Mouse (Mus musculus) adrenal gland, postnatal 14 days (tissue): Measurements from ENCODE around the gene Ube4b. TPM values are rescaled to one million over a fixed set of nuclear protein-coding genes. Genes with fewer than 3 reads are reported as not detected.
"Not testable (repeated sequence)": the region's sequence is repeated elsewhere in the genome, so short reads cannot be mapped to it uniquely, and the experiment has no call there.

Experiments used
- DNase-seq: peaks from one replicate; pipeline ENCODE4 v3.0.0; 2021; ENCODE audit warnings: mixed read lengths
- long read RNA-seq, 2 experiments: library from polyadenylated mRNA; stranded (forward); transcript quantifications; one replicate each; pipeline ENCODE4 v2.0.0; 2021
- total RNA-seq: library from RNA; stranded (reverse); gene quantifications from 2 replicates; pipeline ENCODE4 v1.2.3, GENCODE M21; 2021

Ube4b gene
- 63.8 and 78.6 TPM in 2 replicates for total RNA-seq
- long read RNA-seq, experiment 1, full-length matches to known transcripts = 26 of 43 reads
- long read RNA-seq, experiment 1, partial matches to known transcripts = 12 of 43 reads
- long read RNA-seq, experiment 1, other reads (novel, unspliced or antisense) = 5 of 43 reads
- long read RNA-seq, experiment 2, full-length matches to known transcripts = 15 of 23 reads
- long read RNA-seq, experiment 2, partial matches to known transcripts = 1 of 23 reads
- long read RNA-seq, experiment 2, other reads (novel, unspliced or antisense) = 7 of 23 reads

DNA sequence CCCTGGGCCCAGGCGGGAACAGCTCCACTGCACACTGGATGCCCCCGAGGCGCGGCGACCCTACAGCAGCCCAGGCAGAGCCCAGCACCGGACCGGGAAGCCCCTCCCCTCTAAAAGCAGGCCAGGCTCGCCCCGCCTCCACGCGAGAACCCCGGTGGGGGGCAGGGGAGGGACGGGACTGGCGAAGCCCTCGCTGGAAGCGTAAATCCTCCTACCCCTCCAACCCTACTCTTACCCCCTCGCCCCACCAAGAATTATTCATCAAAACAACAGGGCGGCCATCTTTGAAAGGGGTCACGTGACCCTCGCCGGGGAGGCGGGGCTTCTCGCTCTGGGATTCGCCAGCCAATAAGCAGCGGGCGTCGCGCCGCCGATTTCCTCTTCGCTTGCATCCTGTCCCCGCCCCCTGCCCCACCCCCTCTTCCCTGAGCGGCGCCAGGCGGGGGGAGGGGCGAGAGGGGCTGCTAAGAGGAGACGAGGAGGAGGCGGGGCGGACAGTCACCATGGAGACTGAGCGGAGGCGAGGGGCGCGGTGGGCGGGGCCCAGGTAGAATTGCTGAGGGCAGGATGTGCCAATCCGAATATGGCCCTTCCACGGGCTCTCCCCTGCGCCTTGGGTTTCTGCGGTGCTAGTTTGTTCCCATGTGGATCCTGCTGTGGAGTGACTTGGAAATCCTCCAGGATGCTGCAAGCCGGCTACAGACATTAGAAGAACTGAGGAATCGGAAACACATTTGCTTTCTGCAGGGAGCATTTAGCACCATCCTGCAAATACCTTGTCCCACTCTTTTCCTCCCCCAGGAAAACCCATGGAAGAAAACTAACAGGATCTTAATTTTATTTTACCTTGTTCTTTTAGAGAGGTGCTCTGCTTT is at the start of gene Ube4b:
Gene Ube4b (minus strand): TSS at position 425 of the 875 bp plus-strand sequence.
- peak; percentile 98 for DNase-seq

DNA sequence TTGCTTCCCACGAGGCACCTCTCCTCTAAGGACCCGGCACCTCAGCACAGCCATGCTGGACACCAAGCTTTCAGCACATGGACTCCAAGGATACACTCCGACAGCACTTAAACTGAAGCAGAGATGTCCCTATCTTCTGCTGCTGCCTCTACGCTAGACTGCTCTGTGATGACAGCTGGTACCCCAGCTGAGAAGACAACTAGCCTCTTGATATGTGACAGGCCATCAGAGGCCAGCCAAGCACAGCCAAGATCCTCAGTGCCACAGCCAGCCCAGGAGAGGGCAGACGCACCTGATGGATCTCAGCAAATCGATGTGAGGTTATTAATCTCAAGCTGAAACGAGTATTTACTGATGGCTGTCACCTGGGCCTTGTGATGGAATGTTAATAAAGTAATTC is 48.5 kb upstream of the Ube4b start:
- DNase-seq = no peak

DNA sequence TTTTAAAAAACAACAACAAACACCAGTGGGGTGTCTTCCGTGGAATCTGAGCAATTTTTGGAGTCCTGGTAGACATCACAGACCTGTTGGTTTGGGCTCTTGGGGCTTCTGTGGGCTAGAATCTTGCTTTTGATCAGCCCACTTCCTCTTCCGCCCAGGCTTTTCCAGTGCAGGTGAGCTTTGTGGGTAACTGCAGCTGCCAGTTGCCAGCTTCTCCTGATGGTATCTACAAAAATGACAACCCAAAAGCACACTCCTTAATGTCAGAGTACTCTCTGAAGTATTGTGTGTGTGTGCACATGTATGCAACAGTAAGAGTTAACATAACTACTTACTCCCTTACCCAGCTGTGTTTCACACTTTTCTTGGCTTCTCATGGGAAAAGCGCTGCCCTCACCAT is 43.0 kb upstream of the Ube4b start:
- DNase-seq = no peak

DNA sequence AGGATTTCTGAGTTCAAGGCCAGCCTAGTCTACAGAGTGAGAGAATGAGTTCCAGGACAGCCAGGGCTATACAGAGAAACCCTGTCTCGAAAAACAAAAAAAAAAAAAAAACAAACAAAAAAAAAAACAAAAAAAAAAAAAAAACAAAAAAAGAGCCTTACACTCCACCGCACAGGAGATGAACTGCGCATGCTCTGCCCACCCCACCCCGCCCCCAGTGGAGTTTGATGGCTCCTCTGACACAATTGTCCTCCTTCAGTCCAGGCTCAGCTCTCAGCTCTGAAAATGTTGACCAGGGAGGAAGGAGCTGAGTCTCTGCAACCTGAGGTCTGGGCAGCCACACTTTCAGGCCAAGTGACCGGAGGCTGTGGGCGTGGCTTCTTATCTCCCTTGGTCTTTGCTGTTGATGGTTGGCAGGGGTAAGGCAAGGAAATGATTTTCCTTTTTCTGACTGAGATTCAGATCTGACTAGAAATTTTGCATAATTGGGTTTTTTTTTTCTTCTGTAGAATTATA is 36.9 kb upstream of the Ube4b start:
- no peak for DNase-seq

DNA sequence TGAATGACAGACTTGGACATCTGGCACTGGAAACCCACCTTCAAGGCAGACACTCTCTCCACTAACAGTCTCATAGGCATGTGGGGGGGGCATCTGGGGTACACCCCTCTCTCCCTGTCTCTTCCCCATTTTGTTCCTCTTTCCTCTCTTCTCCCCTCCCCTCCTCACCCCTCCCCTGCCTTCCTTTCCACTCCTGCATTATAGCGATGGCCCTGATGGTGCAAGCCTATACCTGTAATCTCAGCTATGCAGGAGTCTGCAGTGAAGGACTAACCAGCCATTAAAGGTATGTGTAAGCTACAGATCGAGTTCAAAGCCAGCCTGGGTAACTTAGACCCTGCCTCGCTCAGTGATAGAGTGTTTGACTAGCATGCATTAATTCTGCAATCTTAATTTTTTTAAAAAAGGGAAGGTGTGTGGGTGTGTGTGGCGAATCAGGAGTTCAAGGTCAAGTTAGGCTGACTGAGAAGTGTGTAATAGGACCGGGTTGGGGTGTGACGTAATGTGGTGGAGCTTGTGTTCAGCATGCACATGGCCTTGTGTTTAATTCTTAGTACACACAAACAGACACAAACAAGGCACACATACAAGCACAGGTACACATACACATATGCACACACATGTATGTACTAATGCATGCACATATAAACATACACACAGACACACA is 35.9 kb upstream of the Ube4b start:
- no peak for DNase-seq

DNA sequence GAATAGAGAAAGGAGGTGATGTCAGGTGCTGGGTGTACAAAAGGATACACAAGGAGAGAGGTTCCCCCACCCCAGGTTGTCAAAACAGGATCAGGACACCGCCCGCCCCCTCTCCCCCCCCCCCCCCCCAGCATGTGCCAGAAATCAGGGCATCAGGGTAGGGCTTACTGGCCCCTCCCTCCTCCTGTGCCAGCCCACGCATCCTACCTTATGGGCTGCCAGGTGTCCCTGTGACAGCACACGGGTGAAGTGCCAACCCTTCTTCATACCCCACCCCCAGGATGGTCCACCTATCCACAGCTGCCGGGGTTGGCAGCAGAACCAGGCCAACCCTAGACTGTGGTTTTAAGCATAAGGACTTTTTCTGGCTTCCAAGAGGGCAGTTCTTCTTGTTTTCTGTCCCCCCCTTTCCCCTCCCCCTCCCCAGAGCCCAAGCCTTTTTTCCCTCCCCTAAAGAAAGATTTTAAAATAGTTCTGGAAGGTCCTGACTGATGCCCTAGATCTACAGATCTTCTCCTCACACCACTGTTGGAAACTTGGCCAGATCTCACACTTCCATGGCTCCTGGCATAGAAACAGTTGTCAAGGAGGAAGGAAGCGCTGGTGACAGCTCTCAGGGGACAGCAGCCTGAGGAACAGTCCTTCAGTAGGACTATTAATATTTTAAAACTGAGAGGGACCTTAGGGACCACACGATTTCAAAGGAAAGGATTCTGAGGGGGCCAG is 35.2 kb upstream of the Ube4b start:
- no peak for DNase-seq

DNA sequence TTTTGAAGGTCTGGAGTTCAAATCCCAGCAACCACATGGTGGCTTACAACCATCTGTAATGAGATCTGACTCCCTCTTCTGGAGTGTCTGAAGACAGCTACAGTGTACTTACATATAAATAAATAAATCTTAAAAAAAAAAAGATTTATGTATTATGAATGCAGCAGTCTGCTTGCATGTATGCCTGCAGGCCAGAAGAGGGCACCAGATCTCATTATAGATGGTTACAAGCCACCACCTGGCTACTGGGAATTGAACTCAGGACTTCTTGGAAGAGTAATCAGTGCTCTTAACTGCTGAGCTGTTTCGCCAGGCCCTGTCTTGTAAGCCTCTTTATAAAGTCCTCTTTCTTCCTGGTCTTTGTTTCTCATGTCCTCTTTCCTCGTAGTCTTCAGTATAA is 33.9 kb upstream of the Ube4b start:
- DNase-seq = not testable (repeated sequence)

DNA sequence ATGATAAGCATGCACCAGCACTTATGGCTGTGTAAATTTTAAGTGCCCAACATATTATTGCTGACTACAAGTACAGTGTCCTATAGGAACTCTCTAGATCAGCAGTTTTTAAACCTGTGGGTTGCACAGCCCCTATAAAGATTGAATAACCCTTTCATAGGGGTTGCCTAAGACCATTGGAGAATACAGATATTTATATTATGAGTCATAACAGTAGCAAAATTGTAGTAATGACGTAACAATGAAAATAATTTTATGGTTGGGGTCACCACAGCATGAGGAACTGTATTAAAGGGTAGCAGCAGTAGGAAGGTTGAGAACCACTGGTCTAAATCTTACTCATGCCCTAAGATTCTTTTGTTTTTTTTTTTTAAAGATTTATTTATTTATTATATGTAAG is 32.9 kb upstream of the Ube4b start:
- DNase-seq = no peak

DNA sequence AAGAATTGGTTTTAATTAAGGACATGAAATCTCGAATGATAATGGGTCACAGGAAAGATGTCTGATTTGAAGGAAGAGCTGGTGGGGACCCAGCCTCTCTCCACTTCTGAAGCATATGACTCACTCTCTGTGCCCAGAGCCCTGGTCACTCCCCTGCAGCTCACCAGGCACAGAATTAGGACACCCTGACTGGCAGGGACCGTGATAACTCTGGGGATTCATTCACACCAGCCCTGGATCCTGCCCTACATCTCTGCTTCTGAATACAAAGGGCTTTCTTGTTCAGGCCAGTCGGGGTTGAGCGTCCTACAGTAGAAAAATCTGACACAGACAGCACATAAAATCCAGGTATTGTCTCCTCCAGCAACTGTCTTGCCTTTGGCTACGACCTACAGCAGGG is 32.0 kb upstream of the Ube4b start:
- peak; percentile 47 for DNase-seq

DNA sequence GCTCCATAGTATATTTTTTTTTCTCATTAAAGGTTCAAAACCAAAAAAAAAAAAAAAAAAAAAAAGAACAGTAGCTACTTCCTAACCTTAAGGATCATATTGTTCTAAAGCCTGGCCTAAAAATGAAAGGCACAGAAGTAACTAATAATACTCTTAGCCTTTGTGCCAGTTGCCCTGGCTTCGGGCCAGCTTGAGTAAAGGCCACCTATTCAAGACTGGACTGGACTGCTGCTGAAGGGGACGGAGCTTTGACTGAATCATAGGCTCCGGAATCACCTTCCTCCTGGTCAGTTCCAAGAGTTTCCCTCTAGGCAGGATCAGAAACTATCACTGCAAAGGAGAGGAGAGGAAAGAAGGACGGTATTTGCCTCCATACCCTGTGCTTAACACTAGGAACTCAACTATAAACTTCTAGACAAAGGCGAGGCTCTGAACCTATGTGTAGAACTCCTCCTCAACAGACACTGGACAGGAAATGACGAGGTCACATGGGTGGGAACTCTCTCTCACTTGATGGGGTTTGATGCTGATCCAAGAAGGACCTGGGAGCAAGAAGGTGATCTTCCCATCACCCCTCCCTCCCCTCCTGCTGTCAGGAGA is 31.4 kb upstream of the Ube4b start:
- peak; percentile 82 for DNase-seq

DNA sequence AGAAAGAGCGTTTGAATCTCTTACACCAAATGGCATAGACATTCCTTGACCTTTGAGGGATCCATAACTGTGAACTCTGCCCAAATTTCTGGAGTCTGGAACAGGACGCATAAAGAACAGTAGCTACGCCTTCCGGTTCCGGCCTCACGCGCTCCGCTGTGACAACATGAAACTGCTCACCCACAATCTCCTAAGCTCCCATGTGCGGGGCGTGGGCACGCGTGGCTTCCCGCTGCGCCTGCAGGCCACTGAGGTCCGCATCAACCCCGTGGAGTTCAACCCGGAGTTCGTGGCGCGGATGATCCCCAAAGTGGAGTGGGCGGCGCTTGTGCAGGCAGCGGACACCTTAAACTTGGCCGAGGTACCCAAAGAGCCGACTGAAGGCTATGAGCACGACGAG is 30.6 kb upstream of the Ube4b start:
- not testable (repeated sequence) for DNase-seq

DNA sequence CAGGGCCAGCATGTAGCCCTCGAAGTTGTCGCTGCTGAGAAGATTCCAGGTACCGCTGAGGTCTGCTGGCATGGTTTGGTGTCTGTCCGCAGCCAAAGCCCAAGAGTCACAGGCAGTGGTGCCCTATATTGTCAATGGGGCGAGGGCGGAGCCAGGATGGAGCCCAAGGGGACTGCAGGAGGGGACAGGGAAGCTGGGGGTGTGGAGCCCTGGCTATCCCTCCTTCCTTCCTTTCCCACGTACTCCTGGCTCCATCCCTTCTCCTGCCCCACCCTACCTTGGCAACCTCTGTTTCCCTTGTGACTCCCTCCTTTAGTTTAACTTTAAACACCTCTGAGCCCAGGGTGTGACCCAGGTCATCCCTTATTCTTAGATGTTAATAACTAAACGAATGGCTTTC is 28.3 kb upstream of the Ube4b start, which contains the start of gene Rbp7:
Gene Rbp7 (minus strand): TSS at position 100 of the 400 bp plus-strand sequence.
- no peak for DNase-seq

DNA sequence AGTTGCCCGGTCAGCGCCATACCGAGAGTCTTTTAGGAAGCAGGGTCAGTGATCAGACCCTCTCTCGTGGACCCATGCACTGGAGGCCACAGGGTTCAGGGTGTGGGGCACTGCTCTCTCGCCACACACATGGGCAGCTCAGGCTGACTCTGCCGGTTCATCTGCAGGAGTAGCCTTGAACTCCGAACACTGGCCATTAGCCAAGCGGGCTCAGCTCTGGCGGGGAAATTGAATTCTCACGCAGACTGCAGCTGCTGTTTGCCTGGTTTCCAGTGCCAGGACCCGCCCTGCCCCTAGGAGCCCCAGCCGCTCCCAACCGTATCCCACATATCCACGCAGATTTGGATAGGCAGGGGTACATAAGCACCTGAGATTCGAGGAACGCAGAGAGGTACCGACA is 27.7 kb upstream of the Ube4b start:
- peak; percentile 63 for DNase-seq

DNA sequence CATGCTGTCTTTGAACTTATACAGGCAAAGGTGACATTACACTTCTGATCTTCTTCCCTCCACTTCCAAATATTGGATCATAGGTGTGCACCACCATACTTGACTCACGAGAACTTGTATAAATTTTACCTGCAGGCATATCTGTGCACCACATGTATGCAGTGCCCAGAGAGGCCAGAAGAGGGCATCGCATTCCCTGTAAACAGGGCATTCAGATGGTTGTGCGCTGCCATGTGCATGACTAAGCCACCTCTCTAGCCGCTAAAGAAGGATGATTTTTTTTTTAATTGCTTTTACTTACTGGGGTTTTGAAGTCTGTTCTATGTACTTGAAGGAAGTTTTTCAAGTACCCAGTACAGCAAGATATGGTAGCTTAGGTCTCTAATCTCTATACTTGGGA is 27.1 kb upstream of the Ube4b start:
- DNase-seq = peak; percentile 79

DNA sequence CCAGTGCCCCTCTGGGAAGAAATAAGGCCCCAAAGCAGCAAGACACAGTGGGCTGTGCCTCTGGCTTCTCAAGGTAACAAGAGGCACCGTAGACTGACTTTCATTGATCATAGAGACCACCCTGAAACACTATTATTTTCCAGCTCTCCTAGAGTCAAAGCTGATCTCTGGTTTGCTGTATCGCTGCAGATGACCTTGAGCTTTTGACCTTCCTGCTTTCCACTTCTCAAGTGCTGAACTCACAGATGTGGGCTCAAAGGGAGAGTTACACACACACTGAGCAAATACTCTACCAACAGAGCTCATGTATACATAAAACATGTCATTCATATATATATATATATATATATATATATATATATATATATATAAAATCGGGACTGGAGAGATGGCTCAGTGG is 24.1 kb upstream of the Ube4b start:
- peak; percentile 44 for DNase-seq

DNA sequence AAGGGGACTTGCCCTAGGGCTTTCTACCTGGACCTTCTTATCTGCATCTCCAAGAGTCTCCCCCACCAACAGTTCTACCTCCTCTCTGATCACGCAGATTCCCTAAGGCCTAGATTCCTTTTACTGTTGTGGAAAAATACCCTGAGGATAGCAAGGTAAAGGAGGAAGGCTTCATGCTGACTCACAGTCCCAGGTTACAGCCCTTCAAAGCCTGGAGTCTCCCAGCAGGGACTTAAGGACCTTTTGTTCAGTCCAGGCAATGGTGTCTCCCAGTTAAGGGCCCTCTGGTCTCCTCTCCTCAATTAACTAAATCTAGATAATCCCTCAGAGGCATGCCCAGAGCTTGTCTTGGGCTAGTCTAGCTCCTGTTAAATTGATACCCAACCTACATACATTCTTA is 19.8 kb upstream of the Ube4b start:
- DNase-seq = no peak

DNA sequence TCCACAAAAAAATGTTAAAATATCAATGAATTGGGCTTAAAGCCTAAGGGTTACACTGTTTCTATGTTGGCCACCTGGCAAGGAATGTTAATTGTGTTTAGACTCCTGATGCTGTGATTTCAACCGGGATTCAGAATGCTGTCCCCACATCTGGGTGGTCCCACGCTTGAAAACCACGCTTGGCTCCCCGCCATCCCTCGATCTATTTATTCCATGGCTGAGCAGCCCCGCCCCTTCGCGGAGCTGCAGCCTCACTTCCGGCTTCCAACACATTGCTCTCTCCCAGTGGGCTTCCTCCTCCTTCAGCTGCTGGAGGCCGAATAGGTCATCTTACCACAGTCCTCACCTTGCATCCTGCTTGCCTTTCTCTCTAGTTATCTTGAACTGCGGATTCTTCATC is 19.3 kb upstream of the Ube4b start:
- peak; percentile 54 for DNase-seq

DNA sequence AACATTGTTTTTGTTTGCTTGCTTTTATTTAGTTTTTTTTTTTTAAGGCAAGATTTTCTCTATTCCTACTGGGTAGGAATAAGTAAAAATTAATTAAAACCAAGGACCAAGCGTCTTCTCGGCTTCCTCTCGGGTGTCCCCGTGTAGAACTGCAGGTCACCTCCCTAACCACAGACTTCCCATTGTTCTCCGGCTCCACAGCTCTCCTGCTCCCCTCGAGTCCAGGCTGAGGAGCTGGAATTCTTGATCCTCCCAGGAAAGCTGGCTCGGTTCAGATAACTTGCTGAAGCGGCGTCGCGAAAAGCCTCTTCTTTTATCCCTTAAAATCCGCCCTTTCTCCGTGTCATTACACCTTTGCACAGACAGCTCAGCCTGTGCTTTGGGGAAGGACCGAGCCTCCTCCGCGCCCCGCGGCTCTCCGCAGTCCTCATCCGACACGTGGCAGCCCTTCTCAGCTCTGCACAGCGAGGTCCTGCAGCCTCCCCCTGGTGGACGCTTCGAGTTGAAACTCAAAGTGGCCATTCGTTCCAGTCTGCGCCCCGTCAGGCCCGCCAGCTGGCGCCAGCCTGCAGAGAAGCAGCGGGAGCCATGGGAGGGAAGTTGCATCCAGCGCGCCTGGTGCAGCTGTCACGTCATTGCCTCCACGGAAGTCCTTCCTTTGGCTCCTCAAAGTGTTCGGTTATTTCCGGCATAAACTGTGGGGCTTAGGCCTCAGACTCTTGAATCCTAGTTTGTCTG is 18.6 kb upstream of the Ube4b start:
- peak; percentile 95 for DNase-seq

DNA sequence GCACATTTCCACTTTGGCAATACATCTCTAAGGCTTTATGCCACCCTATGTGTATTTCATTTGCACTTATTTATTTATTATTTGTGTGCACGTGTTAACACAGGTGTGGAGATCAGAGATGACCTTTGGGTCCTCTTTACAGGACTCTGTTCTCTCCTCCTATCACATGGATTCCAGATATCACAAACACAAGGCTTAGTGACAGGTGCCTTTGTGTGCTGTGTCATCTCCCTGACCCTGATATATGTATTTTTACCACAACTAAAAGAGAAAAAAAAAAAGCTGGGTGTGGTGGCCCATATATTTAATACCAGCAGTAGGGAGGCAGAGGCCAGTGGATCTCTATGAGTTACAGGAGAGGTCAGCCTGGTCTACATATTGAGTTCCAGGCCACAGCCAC is 17.9 kb upstream of the Ube4b start:
- DNase-seq = no peak

DNA sequence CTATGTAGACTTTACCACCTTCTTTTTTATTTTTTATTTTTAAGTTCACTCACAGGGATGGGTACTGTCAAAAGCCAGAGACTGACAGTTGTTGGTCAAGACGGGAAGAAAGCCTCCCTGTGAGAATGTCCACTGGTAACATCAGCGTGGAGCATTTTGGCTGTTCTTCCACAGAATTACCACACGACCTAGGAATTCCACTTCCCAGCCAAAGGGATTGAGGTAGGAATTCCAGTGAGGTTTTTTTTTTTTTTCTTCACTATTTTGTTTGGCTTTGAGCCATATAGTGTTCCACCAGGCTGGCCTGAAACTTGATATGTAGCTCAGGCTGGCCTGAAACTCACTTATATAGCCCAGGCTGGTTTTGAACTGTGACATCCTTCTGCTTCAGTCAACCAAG is 15.9 kb upstream of the Ube4b start:
- DNase-seq = no peak

DNA sequence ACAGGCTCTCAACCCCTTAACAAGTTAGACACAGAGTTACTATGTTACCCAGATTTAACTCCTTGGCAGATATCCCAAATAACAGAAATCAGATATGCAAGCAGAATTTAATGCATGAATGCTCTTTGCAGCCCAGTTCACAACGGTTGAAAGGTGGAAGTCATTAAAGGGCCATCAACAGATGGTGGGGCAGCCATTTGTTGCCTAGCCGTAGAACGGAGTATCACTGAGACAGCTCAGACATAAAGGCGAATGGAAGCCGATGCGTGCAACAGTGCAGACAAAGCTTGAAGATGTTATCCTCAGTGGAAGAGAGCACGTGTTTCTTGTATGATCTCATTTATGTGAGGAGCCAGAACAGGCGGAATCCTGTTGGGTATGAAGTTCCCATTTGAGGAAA is 14.0 kb upstream of the Ube4b start:
- DNase-seq = no peak
